Mouse (Mus musculus): ENCODE measurements around the gene Zrsr2.

- TF ChIP-seq USF1 (IDR thresholded peaks at IDR 0.05; ENCODE audit: low read depth) (no peak), CTCF (IDR thresholded peaks at IDR 0.05; ENCODE audit: control insufficient read depth, insufficient read depth, insufficient read length) (no peak)
Measured at GRCm38 (mm10) chrX:163982129-163982528, 23.7 kb upstream of the Zrsr2 start.
